Mouse (Mus musculus) testis, postnatal 10 days (tissue): ENCODE data around the gene Scyl3.
A peak's percentile ranks its signal among the peaks of the same experiment; 100 is the strongest.

Experiments
- DNase-seq: peaks from one replicate; pipeline ENCODE4 v3.0.0; 2021; ENCODE audit warnings: low spot score

The Scyl3 gene

DNA sequence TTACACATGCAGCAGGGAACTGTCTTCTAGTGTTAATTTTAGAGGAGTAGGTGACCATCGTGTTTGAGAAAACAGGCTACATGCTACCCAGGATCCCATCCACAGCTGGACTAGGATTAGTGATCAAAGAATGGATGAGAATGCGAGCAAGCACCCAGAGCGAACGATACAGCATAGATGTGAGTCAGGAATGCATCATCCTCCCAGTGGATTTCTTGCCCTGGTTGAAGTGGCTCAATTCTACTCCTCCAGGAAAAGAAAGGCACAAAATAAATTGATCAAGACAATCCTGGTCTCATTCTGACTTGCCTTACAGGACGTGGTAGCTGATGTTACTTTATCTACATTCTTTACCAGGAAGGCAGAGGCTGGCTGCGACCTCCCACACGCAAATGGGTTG is at the start of gene Scyl3:
Scyl3 (plus strand) TSS at position 255 of the 400 bp plus-strand sequence.
- no peak for DNase-seq

DNA sequence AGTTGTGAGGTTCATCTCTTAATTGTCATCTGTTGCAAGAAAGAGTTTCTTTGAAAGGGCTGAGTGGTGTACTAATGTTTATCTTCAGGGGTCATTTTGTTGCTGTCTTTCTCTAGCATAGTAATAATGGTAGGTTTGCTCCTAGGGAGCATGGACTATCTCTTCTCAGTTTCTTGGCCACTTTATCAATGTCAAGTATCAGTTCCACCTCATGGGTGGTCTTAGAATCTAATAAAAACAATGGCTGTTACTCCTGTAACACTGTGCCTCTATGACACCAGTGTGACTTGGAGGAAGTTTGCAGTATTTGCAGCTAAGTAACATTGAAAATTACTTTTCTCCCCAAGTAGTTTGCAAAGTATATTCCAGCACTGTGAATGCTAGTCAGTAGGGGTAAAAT is 39.3 kb upstream of the Scyl3 start:
- DNase-seq: no peak

DNA sequence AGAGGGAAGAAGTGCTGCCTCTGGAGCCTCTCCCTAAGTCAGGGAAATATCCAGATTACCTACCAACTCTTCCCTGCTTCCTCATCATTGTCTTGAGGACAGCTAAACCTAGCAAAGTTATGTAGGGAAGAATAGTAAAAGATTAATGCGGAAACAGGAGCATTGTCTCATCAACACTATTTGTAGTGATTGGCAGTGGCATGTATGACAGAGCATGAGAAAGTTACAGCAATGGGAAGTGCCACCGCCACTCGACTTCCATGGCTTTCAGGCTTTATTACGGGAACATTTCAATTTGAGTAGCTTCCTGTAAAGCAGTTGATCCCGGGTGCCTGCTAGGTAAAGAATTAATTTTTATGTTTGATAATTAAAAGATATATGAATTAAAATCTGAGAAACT is 35.6 kb upstream of the Scyl3 start:
- no peak for DNase-seq

- DNase-seq: no peak
Measured at GRCm38 (mm10) chr1:163893774-163894527, 34.9 kb upstream of the Scyl3 start.

DNA sequence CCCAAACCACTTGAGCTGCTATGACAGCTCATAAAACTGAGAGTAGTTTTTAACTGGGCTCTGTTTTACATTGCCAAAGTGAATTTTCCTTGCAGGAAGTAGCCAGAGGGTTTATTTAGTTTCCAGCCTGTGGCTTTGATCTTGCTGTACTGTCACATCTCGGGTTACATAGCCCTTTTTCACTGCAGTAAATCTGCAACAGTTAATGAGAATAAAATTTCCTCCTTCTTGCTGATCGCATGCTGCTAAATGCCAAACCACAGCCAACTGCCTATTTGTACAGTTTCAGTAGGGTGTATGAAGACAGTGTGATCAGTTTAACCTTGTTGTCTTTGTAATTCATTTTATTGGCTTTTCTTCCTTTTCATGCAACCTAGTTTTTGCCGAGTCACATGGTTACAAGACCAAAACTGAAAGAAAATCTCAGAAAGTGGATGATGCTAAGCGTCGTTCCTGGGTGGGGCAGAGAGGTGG is 30.6 kb upstream of the Scyl3 start:
- no peak for DNase-seq

DNA sequence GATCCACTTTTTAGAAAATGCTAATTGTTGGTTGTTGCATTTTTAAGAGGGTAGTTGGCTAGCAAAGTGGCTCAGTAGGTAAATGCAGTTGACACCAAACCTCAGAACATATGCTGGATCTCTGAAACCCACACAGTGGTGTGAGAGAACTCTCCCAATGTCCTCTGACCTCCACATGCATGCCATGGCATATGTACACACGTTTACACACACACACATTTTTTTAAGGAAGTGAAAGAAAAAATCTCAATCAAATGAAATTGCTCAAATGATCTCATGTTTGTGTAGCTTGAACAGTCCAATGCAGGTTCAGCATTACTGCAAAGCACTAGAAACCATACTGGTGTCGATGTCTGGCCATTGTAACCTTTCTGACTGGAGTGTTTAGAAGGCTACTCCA is 29.3 kb upstream of the Scyl3 start:
- no peak for DNase-seq

DNA sequence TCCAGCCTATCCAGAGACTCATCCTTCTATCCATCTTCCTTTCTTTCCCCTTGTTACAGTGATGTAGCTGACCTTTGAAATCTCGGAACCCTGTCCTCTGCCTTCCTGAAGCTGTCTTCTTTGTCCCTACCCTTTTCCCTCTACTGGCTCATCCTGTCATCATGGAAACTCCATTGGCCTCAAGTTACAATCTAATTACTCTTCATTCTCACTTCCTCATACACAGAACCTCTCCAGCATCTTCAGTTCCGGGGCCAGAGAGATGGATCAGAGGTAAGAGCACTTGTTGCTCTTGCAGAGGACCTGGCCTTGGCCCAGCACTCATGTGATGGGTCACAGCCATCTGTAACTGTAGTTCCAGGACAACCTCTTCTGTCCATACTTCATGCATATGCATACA is 28.7 kb upstream of the Scyl3 start:
- DNase-seq: no peak

DNA sequence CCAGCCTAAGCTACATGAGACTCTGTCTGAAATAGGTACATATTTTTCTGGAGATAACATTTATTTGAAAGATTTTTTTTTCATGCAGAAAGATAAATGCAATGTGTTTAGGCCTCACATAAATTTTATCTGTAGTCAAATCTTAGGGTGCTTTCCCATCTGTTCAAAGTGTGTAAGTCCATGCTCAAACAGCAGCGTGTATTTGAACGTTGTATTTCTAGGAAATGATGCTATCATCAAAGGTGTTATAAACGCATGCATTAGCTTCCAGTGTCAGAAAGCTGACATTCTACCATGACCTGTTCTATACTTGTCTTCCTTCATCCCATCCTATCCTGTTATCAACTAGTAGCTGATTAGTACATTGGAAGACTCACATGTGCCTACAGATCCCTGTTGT is 25.5 kb upstream of the Scyl3 start:
- DNase-seq: no peak

GRCm38 (mm10) chr1:163907007-163907811 is 21.7 kb upstream of the Scyl3 start:
- DNase-seq: no peak

DNA sequence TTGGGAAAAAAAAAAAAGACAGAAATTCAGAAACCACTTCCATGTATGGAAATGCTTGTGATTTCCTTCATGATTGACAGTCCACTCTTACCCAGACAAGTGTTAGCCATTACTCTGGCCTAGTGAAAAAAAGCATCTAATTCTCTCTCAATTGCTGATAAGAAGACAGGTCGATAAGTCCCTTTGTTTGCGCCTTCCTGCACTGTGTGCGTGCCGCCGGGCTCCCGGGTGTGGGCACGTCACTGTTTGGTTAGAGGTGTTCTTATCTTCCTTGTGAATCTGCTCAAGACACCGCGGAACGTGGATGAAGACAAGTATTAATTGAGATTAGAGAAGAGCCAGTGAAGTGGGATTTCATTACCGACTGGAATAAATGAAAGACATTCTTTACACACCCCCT is 20.5 kb upstream of the Scyl3 start:
- DNase-seq: no peak

DNA sequence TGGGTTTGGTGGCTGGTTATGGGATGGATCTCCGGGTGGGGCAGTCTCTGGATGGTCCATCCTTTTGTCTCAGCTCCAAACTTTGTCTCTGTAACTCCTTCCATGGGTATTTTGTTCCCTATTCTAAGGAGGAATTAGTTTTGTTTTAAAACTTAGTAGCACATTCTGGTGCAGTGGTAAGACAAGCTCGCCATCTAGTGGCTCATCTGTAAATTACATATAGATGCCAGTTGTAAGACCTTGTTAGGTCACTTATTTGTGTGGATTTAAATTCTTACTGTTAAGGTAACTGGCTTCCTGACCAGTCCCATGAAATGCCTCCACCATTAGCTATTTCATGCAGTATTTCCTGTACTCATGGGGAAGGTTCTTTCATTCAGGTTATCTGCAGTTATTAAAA is 18.6 kb upstream of the Scyl3 start:
- no peak for DNase-seq

GRCm38 (mm10) chr1:163910785-163911184 is 18.1 kb upstream of the Scyl3 start:
- DNase-seq: no peak

- DNase-seq: no peak
Measured at GRCm38 (mm10) chr1:163911981-163912380, 16.9 kb upstream of the Scyl3 start.

DNA sequence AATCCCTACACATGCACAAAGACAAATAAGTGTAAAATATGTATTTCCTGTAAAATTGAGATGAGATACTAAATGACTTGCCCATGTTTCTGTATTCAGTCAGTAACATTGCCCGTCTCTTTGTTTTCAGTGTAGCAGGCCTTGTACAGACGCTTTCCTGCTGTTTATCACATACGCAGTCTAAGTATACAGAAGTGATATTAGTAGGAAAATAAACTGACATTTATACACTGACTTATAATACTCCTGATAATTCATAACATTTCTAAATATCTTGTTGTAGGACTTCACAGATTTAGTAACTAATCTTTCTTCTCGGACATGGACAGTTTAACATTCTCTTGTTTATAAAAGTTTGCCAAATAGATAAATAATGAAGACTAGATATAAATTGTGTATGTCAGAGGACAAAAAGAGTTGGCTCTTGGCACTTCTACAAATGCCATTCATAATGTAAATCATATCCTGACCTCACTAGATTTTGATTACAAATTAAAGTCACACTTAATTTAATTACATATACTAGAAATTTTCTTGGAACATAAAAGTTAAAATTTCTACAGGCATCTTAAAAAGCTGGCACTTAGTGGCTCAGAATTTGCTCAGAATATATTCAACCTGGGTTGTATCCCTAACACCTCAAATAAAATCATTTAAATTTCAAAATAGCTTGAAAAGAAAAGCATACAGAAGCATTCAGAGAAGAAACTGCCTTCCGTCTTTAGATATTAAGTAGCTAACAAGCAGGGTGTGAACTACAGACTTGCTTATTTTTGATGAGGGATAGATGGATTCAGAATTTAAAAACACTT is 11.3 kb upstream of the Scyl3 start:
- DNase-seq: no peak

DNA sequence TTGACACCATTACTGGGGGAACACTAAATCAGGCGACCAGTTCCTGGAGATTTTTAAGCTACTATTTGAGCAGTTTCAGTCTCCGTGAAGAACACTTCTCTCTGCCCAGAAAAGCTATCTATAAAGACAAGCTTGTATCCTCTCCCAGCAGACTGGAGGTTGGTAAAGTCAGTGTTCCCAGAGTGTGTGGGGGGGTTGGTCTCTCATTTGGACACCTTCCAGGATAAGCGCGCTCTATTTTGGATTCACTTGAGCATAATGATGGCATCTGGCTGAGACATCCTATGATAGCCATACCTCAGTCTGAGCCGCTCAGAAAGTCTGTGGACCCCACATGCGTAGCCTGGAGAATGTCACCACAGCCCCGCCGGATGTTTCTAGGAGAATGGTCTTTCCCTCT is 4.8 kb upstream of the Scyl3 start:
- DNase-seq: no peak

- peak; percentile 94 for DNase-seq
Measured at GRCm38 (mm10) chr1:163929636-163930457, 947 bp downstream of the Scyl3 start.

- no peak for DNase-seq
Measured at GRCm38 (mm10) chr1:163930458-163930794, 1.5 kb downstream of the Scyl3 start.

GRCm38 (mm10) chr1:163931801-163932200 is 2.9 kb downstream of the Scyl3 start:
- no peak for DNase-seq

- no peak for DNase-seq
Measured at GRCm38 (mm10) chr1:163934591-163934990, 5.7 kb downstream of the Scyl3 start.

- no peak for DNase-seq
Measured at GRCm38 (mm10) chr1:163942056-163942455, 13.2 kb downstream of the Scyl3 start.

- no peak for DNase-seq
Measured at GRCm38 (mm10) chr1:163953396-163953795, 24.5 kb downstream of the Scyl3 start.

DNA sequence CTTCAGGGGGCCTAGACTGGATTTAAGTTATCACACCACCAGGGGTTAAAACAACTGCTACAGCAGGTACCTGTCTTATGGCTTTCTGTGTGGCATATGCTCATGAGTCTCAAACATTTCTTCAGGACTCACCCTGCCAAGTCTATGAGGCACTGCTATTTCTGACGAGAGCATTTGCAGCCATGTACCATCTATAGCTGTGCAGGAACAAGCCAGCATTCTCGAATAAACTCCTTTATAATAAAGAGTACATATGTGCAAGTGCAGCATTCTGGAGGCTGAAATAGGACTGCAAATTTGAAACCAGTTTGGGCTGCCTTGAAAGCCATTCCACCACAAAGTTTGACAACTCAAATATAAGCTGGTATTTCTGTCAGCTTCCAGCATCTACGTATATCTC is 29.1 kb downstream of the Scyl3 start:
- DNase-seq: no peak
